Mouse (Mus musculus): ENCODE data around the gene Elmod2.

DNA sequence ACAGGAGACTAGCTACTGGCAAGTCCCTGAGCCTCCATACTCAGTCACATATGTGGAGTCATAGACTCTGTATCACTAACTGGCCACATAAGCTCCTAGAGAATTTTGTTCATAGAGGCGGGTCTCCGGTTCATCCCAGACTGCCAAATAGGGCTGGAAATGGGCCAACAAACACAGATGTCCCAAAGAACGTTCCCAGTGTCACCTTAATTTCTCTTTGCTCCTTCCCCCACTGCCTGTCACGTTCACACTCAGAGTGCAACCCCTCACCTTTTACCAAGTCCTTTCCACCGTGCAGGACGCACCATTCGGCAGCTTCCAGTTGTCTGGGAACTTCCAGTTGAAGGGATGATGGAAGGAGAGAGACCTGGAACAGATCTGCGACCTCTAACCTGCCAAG is 46.9 kb downstream of the Elmod2 start:
- TF ChIP-seq POLR2A (IDR thresholded peaks at IDR 0.05; ENCODE audit: low read depth, low read length), result no peak
- TF ChIP-seq CTCF (conservative IDR thresholded peaks at IDR 0.05; ENCODE audit: insufficient read depth, insufficient read length, low read depth, low read length), result no peak

Data from kidney, adult 2 months (tissue).